Mouse (Mus musculus): ENCODE data around the gene Them7. TPM values are rescaled to one million over a fixed set of nuclear protein-coding genes. Genes with fewer than 3 reads are reported as not detected.

Them7 gene
- total RNA-seq (2023): not detected

GRCm38 (mm10) chr2:105224134-105224986 lies at the start of gene Them7:
Them7 (plus strand) TSS chr2:105224320.

GRCm38 (mm10) chr2:105399085-105399891 lies 175.2 kb downstream of the Them7 start, which contains the start of gene Rcn1:
Rcn1 (minus strand) TSS chr2:105399319.

Other genes with a start within 250 kb of the Them7 start
- gene Eif3m, start 207.2 kb upstream of the Them7 start, total RNA-seq (2023): 100 to 1,000 TPM; 154 to 181 TPM
- not detected for gene Gm11060, start 132.3 kb upstream of the Them7 start, total RNA-seq (2023)
- not detected for gene Wt1, start 97.8 kb upstream of the Them7 start, total RNA-seq (2023)
- gene Rcn1, start 175.0 kb downstream of the Them7 start, total RNA-seq (2023): 10 to 100 TPM; 25.3 to 28.0 TPM

Data from T-cell, adult 66 days (primary cell).